Mouse (Mus musculus) urinary bladder, postnatal 4 days (tissue): ENCODE measurements around the gene Otoa.

Experiments used
- DNase-seq, 2 experiments: peaks; one replicate each; pipeline ENCODE4 v3.0.0; 2021 to 2022; ENCODE audit warnings: low spot score in 2 of 2

Gene Otoa

DNA sequence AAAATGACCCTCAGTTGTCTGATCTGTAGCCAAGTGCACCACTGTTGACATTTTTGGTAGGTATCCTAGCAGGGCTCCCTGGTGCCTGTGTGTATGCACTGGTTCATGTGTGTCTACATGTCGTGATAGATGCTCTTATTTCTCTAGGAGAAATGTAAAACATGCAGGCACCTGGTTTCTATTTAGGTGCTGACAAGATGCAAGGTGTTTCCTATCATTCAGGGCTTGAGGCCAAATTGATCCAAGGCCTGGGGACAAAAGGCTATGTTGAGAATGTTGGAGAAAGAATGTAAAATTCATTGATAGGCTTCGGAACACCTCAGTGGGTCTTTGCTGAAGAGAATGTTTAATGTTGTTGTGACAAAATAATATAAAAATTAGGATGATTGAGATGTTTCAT, 366 bp downstream of the Otoa start:
- no peak for DNase-seq

DNA sequence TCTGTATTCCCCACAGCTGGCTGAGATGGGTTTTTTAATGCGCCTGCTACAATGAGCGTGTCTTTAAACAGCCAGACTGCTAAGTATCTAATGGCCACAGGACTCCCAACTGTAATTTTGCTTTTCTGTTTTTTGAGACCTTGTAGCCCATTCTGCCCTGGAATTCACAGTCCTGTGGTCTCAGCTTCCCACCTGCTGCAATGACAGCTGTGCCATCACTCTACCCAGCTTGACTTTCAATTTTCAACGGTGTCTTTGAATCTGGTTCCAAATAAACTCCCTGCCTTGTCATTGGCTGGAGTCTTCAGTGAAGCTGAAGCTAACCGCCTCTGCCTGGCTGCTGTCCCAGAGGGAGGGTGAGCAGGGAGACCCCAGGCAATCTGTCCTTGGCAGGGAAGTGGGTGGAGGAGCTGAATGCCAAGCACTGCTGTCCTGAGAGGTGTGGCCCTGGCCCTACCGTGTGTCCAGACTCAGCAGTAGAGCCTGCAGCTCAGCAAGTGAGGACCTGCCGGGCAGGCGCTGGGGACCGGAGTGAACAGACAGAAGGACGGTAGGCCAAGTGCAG, 1.6 kb downstream of the Otoa start:
- no peak for DNase-seq

GRCm38 (mm10) chr7:121084840-121085453, 3.5 kb downstream of the Otoa start:
- DNase-seq, result no peak

GRCm38 (mm10) chr7:121085500-121085899, 4.0 kb downstream of the Otoa start:
- no peak for DNase-seq

- DNase-seq, result no peak
Measured at GRCm38 (mm10) chr7:121088745-121089144, 7.3 kb downstream of the Otoa start.

GRCm38 (mm10) chr7:121090748-121091147, 9.3 kb downstream of the Otoa start:
- DNase-seq, result no peak

DNA sequence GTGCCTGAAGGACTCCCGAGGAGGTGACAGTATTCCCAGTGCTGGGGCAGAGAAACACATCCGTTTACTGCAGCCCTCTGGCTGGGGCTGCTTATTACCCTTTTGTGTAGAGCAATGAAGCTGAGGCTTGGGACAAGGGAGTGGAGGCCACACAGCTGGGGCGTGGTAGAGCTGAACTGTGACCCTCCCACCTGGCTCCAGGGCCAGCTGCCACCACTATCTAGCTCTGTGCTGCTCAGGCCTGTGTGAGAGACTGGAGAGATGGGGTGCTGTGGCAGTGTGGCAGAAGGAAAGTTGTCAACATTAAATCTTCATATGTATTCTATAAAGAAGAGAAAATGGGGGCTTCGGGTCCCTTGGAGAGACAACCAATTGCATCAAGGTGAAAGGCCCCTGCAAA, 11.6 kb downstream of the Otoa start:
- DNase-seq, result no peak

DNA sequence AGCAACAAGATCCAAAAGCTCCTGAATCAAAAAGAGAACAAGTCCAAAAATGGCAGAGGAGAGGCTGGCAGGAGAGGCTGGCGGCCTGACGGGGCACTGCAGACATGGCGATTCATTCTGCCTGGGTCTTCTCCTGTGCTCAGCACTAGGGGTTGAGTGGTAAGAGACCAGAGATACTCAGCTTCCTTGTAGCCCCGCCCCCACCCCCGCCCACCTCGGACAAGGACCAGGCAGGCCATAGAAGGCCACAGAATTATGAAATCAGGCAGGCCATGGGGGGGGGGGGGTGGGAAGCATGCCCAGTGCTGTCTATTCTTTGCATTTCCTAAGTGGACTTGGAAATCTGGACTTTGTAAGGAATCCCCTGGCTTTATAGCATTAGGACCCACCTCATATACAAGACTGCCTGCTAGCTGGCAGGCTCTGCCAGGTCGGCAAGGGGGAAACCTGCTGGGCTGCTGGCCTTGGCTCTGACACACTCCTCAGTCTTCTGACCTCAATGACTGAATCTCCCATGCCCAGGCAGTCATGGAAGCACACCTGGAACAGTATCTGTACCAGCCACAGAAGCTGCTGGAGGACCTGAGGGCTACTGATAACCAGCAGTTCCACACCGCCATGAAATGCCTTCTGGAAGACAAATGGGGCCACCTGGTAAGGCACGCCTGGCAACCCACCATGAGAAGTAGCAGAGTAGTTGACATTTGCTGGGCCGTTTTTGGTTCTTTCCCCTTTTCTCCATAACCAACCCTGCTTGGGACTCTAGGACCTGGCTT, 17.4 kb downstream of the Otoa start:
- DNase-seq, result no peak

GRCm38 (mm10) chr7:121107851-121108250, 26.4 kb downstream of the Otoa start:
- DNase-seq, result no peak

GRCm38 (mm10) chr7:121111321-121111720, 29.9 kb downstream of the Otoa start:
- DNase-seq, result no peak

DNA sequence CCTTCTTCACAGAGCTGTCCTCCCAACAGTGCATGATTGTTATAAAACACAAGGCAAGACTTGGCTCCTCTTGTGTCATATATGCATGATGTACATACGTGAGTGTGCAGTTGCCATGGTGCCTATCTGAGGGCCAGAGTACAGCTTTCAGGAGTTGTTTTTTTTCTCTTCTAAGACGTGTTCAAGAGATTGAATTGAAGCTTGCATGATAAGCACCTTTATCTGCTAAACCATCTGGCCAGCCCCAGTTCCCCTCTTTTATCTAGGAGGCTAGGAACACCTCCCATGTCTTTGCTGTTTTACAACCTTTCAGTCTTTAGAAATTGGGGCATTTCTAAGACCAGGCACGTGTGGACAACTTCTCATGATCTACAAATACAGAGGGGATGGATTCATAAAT, 30.3 kb downstream of the Otoa start:
- DNase-seq, result no peak

GRCm38 (mm10) chr7:121120143-121120818, 38.8 kb downstream of the Otoa start:
- DNase-seq, result peak; percentile 48 to 87

GRCm38 (mm10) chr7:121130837-121131236, 49.4 kb downstream of the Otoa start:
- no peak for DNase-seq

DNA sequence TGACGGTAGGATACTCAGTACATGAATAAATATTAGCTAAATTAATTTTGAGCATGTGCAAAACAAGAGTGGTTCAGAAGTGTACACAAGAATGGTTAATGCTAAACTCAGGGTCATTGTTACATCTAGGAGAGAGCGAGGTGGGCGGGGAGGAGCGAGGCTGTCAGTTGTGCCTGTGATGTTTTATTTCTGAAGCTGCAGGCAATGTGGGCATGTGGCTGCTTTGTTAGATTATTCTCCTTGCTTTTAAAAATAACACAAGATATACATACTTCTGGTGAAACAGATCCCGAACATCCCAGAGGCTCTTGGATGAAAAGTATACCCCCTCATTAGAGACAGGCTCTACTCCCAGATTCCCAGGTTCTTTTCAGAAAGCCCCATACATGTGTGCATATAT, 59.8 kb downstream of the Otoa start:
- no peak for DNase-seq

DNA sequence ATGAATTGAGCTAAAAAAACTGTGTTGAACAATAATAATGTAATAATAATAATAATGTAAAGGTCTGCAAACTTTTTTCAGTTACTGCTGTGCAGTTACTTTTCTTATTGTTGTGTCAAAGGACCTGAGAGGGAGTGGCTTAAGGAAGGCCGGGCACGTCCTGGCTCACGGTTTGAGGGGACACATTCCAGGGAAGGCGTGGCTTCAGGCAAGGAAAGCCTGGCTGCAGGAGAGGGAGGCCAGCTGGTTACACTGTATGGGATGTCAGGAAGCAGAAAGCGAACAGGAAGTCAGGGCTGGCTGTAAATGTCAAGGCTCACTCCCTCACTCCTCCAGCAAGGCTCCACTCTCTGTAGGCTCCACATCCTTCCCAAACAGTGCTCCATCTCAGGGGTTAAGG, 69.2 kb downstream of the Otoa start:
- DNase-seq, result no peak

DNA sequence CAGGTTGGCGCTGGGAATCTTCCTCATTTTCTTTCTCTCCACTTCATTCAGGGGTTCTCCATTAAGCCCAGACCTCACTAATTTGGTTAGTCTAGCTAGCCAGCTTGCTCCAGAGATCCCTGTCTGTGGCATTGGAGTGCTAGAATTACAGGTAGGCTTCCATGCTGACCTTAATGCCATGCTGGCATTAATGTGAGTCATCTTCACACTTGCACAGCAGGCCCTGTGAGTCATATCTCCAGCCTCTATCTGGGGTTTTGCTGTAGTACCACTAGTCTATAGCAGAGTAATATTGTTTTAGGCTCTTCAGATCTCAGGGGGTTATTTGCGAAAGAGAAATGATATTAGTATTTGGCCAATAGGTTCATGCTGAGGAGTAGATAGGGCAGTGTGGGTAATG, 70.7 kb downstream of the Otoa start:
- DNase-seq, result no peak

DNA sequence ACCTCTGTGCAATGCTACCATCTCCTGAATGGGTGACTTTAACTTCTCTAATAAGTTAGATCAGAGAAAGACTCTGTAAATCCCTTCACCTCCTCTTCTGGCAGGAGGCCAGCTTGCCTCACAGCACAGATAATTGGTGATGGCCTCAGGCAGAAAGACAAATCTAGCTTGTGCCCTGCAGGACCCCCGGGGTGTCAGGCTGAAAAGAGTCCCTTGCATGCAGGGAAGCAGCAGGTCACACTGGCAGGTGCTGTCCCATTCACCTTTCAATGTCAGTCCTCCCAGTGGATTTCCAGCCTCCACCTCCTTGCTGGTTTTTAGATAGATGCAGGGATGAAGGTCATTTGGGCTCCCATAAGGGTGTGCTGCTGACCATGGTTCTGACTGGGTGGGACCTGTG, 84.2 kb downstream of the Otoa start:
- no peak for DNase-seq

DNA sequence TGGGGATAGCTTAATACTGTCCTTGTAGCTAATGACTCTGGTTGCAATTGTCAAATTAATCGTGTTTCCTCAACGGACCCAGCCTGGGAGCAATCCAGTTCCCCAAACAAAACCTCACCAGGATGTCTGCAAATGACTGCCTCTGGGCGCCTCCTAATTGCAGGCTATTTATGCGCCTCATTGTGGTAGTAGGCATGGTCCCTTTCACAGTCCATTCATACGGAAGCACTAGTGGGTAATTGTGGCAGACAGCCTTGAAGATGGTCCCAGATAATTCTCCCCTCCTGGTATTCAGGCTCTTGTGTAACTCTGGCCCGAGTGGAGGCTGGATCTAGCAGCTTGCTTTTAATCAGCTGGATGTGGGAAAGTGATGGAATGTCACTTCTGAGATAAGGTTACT, 90.4 kb downstream of the Otoa start:
- DNase-seq, result no peak

- DNase-seq, result no peak
Measured at GRCm38 (mm10) chr7:121187201-121187786, 105.8 kb downstream of the Otoa start.

- no peak for DNase-seq
Measured at GRCm38 (mm10) chr7:121188976-121189375, 107.5 kb downstream of the Otoa start.

- DNase-seq, result no peak
Measured at GRCm38 (mm10) chr7:121198933-121199332, 117.5 kb downstream of the Otoa start.

DNA sequence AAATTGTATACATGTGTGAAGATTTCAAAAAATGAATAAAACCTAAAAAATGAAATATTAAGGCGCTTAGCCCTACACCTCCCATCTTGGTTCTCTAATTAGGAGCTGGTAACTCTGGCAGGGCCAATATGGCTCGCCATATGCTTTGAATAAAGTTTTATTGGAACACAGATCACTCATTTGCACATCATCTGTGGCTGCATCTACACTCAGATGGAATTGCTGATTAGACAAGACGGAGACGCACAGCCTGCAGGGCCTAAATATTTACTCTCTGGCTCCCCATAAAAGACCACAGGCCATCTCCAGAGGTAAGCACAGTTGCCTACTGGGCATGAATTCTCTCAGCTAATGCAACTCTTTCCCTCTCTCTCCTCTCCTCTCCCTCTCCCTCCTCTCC, 130.4 kb downstream of the Otoa start:
- DNase-seq, result no peak
